Mouse (Mus musculus): ENCODE data around the gene Gm21882. TPM values are rescaled to one million over a fixed set of nuclear protein-coding genes. Genes with fewer than 3 reads are reported as not detected.

The Gm21882 gene
- polyA plus RNA-seq (2012): not detected in 2 replicates

GRCm38 (mm10) chrY:40381423-40381822 is at the start of gene Gm21882:
Gene Gm21882 (minus strand): TSS chrY:40381523.

Other genes with a start within 250 kb of the Gm21882 start
- not detected in 2 replicates for gene Gm21865, start 64.6 kb downstream of the Gm21882 start, polyA plus RNA-seq (2012)

All from megakaryocyte-erythroid progenitor cell, adult 5 weeks (primary cell).